Mouse (Mus musculus): ENCODE data around the gene Dpp8. TPM values are rescaled to one million over a fixed set of nuclear protein-coding genes. Genes with fewer than 3 reads are reported as not detected.
"Not testable (repeated sequence)": the region's sequence is repeated elsewhere in the genome, so short reads cannot be mapped to it uniquely, and the experiment has no call there.

Gene Dpp8
- polyA plus RNA-seq, 1 experiment: 24.4 TPM

GRCm38 (mm10) chr9:64990291-64990690 is 41.9 kb upstream of the Dpp8 start:
- Histone ChIP-seq H3K36me3 (ENCODE audit: control insufficient read depth, insufficient read depth) (peaks cover 27% of the 10 kb centered on the region), H3K4me2 (ENCODE audit: low read depth) (no peak overlapping the region), H3ac (ENCODE audit: control insufficient read depth, insufficient read length) (no peak overlapping the region), H3K27me3 (ENCODE audit: control insufficient read depth, insufficient read depth, insufficient read length) (no peaks in the 10 kb centered on the region), H3K79me2 (ENCODE audit: control insufficient read depth, insufficient read depth) (no peaks in the 10 kb centered on the region), H3K4me3 (no peak overlapping the region)
- no peak for TF ChIP-seq POLR2AphosphoS2 (IDR thresholded peaks at IDR 0.05; ENCODE audit: insufficient read length, low read depth)
- TF ChIP-seq TCF3 (IDR thresholded peaks at IDR 0.05; ENCODE audit: insufficient read length, low read depth): no peak
- no peak for TF ChIP-seq E2F4 (IDR thresholded peaks at IDR 0.05; ENCODE audit: insufficient read depth)
- TF ChIP-seq REST (IDR thresholded peaks at IDR 0.05; ENCODE audit: insufficient read depth, insufficient read length): no peak
- TF ChIP-seq USF1 (IDR thresholded peaks at IDR 0.05; ENCODE audit: low read depth): no peak
- TF ChIP-seq POLR2A (IDR thresholded peaks at IDR 0.05; ENCODE audit: insufficient read length, low read depth): no peak
- TF ChIP-seq MAX (IDR thresholded peaks at IDR 0.05; ENCODE audit: low read depth): no peak
- no peak for TF ChIP-seq CEBPB (IDR thresholded peaks at IDR 0.05; ENCODE audit: insufficient read depth, poor library complexity, severe bottlenecking)
- TF ChIP-seq TCF12 (IDR thresholded peaks at IDR 0.05; ENCODE audit: insufficient read depth, poor library complexity, severe bottlenecking): no peak
- TF ChIP-seq SRF (IDR thresholded peaks at IDR 0.05; ENCODE audit: control insufficient read depth, insufficient read length, low read depth): no peak

GRCm38 (mm10) chr9:64995464-64995863 is 36.8 kb upstream of the Dpp8 start:
- H3K4me3 ChIP-seq; H3K79me2 ChIP-seq (ENCODE audit: control insufficient read depth, insufficient read depth); H3K27me3 ChIP-seq (ENCODE audit: control insufficient read depth, insufficient read depth, insufficient read length); H3ac ChIP-seq (ENCODE audit: control insufficient read depth, insufficient read length); H3K4me2 ChIP-seq (ENCODE audit: low read depth): not testable (repeated sequence)
- peaks cover 16% of the 10 kb centered on the region for H3K36me3 ChIP-seq (ENCODE audit: control insufficient read depth, insufficient read depth)

- Histone ChIP-seq H3K4me2 (ENCODE audit: low read depth) (no peak overlapping the region), H3K36me3 (ENCODE audit: control insufficient read depth, insufficient read depth) (peaks cover 15% of the 10 kb centered on the region), H3K79me2 (ENCODE audit: control insufficient read depth, insufficient read depth) (no peaks in the 10 kb centered on the region), H3K4me3 (no peak overlapping the region), H3K27me3 (ENCODE audit: control insufficient read depth, insufficient read depth, insufficient read length) (no peaks in the 10 kb centered on the region), H3ac (ENCODE audit: control insufficient read depth, insufficient read length) (no peak overlapping the region)
- TF ChIP-seq SRF (IDR thresholded peaks at IDR 0.05; ENCODE audit: control insufficient read depth, insufficient read length, low read depth): no peak
Observed at GRCm38 (mm10) chr9:65001481-65001880, 30.7 kb upstream of the Dpp8 start.

GRCm38 (mm10) chr9:65005737-65006136 is 26.5 kb upstream of the Dpp8 start:
- no peak for TF ChIP-seq CEBPB (IDR thresholded peaks at IDR 0.05; ENCODE audit: insufficient read depth, poor library complexity, severe bottlenecking)
- TF ChIP-seq TCF3 (IDR thresholded peaks at IDR 0.05; ENCODE audit: insufficient read length, low read depth): no peak
- TF ChIP-seq POLR2A (IDR thresholded peaks at IDR 0.05; ENCODE audit: insufficient read length, low read depth): no peak
- TF ChIP-seq MYOG (IDR thresholded peaks at IDR 0.05; ENCODE audit: control insufficient read depth in 1 of 3, insufficient read depth in 1 of 3, insufficient read length in 2 of 3, low read depth in 2 of 3): no peak
- TF ChIP-seq TCF12 (IDR thresholded peaks at IDR 0.05; ENCODE audit: insufficient read depth, poor library complexity, severe bottlenecking): no peak
- TF ChIP-seq USF1 (IDR thresholded peaks at IDR 0.05; ENCODE audit: low read depth): no peak
- no peak for TF ChIP-seq POLR2AphosphoS2 (IDR thresholded peaks at IDR 0.05; ENCODE audit: insufficient read length, low read depth)
- TF ChIP-seq REST (IDR thresholded peaks at IDR 0.05; ENCODE audit: insufficient read depth, insufficient read length): no peak
- TF ChIP-seq E2F4 (IDR thresholded peaks at IDR 0.05; ENCODE audit: insufficient read depth): no peak
- no peak for TF ChIP-seq MYOD1 (IDR thresholded peaks at IDR 0.05; ENCODE audit: control insufficient read depth in 1 of 3, insufficient read length in 2 of 3, low read depth in 2 of 3)
- TF ChIP-seq MAX (IDR thresholded peaks at IDR 0.05; ENCODE audit: low read depth): no peak
- no peak for TF ChIP-seq SRF (IDR thresholded peaks at IDR 0.05; ENCODE audit: control insufficient read depth, insufficient read length, low read depth)
- Histone ChIP-seq H3K79me2 (ENCODE audit: control insufficient read depth, insufficient read depth) (no peaks in the 10 kb centered on the region), H3K4me3 (no peak overlapping the region), H3ac (ENCODE audit: control insufficient read depth, insufficient read length) (no peak overlapping the region), H3K4me2 (ENCODE audit: low read depth) (no peak overlapping the region), H3K36me3 (ENCODE audit: control insufficient read depth, insufficient read depth) (peaks cover 10% of the 10 kb centered on the region), H3K27me3 (ENCODE audit: control insufficient read depth, insufficient read depth, insufficient read length) (no peaks in the 10 kb centered on the region)

- Histone ChIP-seq H3K36me3 (ENCODE audit: control insufficient read depth, insufficient read depth) (peaks cover 4% of the 10 kb centered on the region), H3K4me3 (no peak overlapping the region), H3K79me2 (ENCODE audit: control insufficient read depth, insufficient read depth) (peaks cover 6% of the 10 kb centered on the region), H3K4me2 (ENCODE audit: low read depth) (peak overlapping the region; percentile 12), H3ac (ENCODE audit: control insufficient read depth, insufficient read length) (no peak overlapping the region), H3K27me3 (ENCODE audit: control insufficient read depth, insufficient read depth, insufficient read length) (no peaks in the 10 kb centered on the region)
- TF ChIP-seq E2F4 (IDR thresholded peaks at IDR 0.05; ENCODE audit: insufficient read depth) (no peak), MYOG (IDR thresholded peaks at IDR 0.05; ENCODE audit: control insufficient read depth in 1 of 3, insufficient read depth in 1 of 3, insufficient read length in 2 of 3, low read depth in 2 of 3) (no peak), USF1 (IDR thresholded peaks at IDR 0.05; ENCODE audit: low read depth) (no peak), POLR2AphosphoS2 (IDR thresholded peaks at IDR 0.05; ENCODE audit: insufficient read length, low read depth) (no peak), MYOD1 (IDR thresholded peaks at IDR 0.05; ENCODE audit: control insufficient read depth in 1 of 3, insufficient read length in 2 of 3, low read depth in 2 of 3) (no peak), TCF12 (IDR thresholded peaks at IDR 0.05; ENCODE audit: insufficient read depth, poor library complexity, severe bottlenecking) (no peak), CEBPB (IDR thresholded peaks at IDR 0.05; ENCODE audit: insufficient read depth, poor library complexity, severe bottlenecking) (no peak), MAX (IDR thresholded peaks at IDR 0.05; ENCODE audit: low read depth) (no peak), REST (IDR thresholded peaks at IDR 0.05; ENCODE audit: insufficient read depth, insufficient read length) (no peak)
Observed at GRCm38 (mm10) chr9:65010632-65011031, 21.6 kb upstream of the Dpp8 start.
